Mouse (Mus musculus): ENCODE data around the gene 4930447F04Rik.

Gene 4930447F04Rik

GRCm38 (mm10) chrX:66304124-66304523 is at the start of gene 4930447F04Rik:
Gene 4930447F04Rik, minus strand, starts transcription at chrX:66304224.
- no peak for DNase-seq
